Mouse (Mus musculus): ENCODE data around the gene Eef2k. TPM values are rescaled to one million over a fixed set of nuclear protein-coding genes. Genes with fewer than 3 reads are reported as not detected.

Gene Eef2k
- polyA plus RNA-seq, 1 experiment from 2014 or later = 14.1 TPM

DNA sequence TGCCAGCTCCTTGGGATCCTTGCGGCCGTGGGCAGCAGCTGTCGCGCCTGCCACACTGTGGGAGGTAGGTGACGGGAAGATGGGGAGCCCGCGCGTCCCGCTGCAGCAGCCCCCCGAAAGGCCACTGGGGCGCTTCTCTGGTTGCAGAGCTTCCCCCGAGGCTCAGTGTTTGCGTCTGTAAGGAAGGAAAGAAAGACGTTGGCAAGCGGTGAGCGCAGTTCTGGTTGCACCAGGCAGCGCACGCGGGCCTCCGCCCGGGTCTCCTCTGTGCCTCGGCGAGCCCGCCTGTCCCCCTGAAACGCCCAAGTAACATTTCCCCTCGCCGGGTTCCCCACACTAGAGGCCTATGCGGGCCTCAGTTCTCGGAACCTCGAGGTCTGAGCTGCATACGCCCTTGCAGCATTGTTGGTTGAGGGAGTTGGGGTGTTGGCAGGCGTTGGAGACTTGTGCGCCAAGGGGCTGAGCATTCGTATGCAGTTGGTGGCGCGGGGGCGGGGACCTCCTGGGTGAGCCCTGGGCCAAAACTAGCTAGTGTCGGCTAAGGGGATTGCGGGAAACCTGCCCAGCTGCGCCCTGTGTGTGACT is 498 bp downstream of the Eef2k start:
- no peak for TF ChIP-seq CTCF (IDR thresholded peaks at IDR 0.05; ENCODE audit: low read depth)
- Histone ChIP-seq H3K9me3 (ENCODE audit: control insufficient read depth) (no peaks in the 10 kb centered on the region), H3K4me3 (ENCODE audit: low read depth, low read length) (peak overlapping the region; percentile 89), H3K27ac (ENCODE audit: low read depth, low read length) (peak overlapping the region; percentile 93), H3K4me1 (replicated peaks; ENCODE audit: control insufficient read depth, insufficient read depth, low read length) (no peaks in the 10 kb centered on the region; the same call in 1 of the 2 replicates), H3K36me3 (ENCODE audit: control insufficient read depth, insufficient read depth) (peaks cover 9% of the 10 kb centered on the region; the same call in 1 of the 2 replicates), H3K4me2 (replicated peaks; ENCODE audit: low read depth) (peak overlapping the region; percentile 93), H3K27me3 (replicated peaks; ENCODE audit: control insufficient read depth, insufficient read depth, low read length) (no peaks in the 10 kb centered on the region), H3K9ac (ENCODE audit: low read depth, low read length) (peak overlapping the region; percentile 77)
- ATAC-seq = peak; percentile 53
- under 1% methylated on average over 40 of the region's 40 CpGs for WGBS

DNA sequence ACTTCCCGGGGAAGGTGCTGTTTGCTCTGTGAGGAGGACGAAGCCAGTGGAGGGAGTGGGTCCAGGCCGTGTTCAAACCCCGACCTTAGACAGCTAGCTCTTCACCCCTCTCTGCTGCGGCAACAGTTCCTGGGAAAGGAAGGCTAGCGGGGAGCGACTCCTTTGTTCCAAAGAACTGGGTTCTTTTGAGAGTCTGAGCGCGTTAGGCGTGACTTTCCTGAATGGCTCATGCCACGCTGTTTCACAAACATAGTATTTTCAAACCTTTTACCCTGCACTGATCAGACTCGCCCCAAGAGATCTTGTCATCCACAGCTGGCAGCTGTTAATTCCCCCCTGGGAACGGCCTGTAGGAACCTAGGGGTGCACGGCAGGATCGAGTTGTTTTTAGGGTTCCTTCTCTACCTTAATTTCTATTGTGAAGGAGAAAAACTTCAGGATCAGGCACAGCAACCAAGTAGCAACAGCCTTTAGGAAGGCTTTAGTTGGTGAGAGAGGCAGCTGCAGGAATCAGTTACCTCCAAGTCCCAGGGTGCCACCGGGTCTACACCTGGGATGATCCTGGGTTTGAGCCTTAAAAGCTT is 1.3 kb downstream of the Eef2k start:
- peak overlapping the region; percentile 93 for H3K4me2 ChIP-seq (replicated peaks; ENCODE audit: low read depth)
- H3K36me3 ChIP-seq (ENCODE audit: control insufficient read depth, insufficient read depth) = peaks cover 9% of the 10 kb centered on the region; the same call in 1 of the 2 replicates
- no peak for TF ChIP-seq CTCF (IDR thresholded peaks at IDR 0.05; ENCODE audit: low read depth)
- peak overlapping the region; percentile 93 for H3K27ac ChIP-seq (ENCODE audit: low read depth, low read length)
- H3K4me1 ChIP-seq (replicated peaks; ENCODE audit: control insufficient read depth, insufficient read depth, low read length) = no peaks in the 10 kb centered on the region; the same call in 1 of the 2 replicates
- no peak for ATAC-seq
- peak overlapping the region; percentile 89 for H3K4me3 ChIP-seq (ENCODE audit: low read depth, low read length)
- WGBS = 4% methylated on average over 16 of the region's 16 CpGs
- no peaks in the 10 kb centered on the region for H3K9me3 ChIP-seq (ENCODE audit: control insufficient read depth)
- peak overlapping the region; percentile 77 for H3K9ac ChIP-seq (ENCODE audit: low read depth, low read length)
- H3K27me3 ChIP-seq (replicated peaks; ENCODE audit: control insufficient read depth, insufficient read depth, low read length) = no peaks in the 10 kb centered on the region

DNA sequence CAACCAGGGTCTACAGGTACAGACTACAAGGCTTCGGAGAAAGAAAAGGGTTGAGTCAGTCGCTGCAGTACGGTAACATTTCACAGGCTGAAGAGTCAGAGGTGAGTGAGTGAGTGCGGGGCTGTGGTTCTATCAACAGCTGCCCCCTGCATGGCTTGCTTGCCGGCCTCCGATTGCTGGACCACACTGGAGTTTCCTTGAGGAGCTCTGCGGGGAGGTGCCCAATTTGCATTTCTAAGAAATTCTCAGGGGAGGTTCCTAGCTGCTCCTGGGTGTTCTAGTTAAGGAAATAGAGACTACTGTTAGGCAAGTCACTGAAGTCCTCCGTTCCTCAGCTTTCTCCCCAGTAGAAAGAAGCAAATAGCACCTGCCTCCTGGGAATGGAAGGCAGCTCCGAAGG is 2.1 kb downstream of the Eef2k start:
- Histone ChIP-seq H3K27me3 (replicated peaks; ENCODE audit: control insufficient read depth, insufficient read depth, low read length) (no peaks in the 10 kb centered on the region), H3K9ac (ENCODE audit: low read depth, low read length) (0 out of 2 replicates have a peak overlapping the region, but pooled peaks have one; percentile 77)
- no peak for ATAC-seq

DNA sequence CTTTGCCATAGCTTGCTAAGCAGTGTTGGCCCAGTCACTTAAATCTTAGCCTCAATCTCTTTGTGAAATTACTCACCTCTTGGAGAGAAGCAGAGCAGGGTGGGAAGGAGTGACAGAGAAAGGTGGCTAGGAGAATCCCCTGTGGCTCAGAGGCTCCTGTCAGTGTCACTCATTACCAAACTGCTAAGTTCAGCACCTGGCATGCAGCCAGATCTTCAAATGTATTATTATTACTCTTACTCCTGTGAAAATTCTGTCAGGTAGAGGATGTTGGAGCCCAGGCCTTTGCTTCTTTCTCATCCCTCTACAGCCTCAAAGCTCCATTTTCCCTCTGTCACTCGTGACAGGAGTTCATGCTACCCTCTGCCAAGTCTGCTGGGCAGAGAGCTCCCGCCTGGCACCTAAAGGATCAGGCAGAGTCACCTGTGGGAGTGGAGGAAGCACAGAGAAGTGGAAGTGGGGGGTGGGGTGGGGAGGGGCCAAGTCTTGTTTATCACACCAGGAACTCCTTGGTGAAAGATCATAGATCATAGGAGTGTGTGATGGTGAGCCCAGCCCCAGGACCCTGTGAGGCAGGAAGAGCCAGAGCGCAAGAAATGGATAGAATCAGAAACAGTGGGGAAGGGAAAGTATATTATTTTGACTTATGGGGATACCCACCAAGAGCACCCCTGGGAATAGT is 6.3 kb downstream of the Eef2k start:
- Histone ChIP-seq H3K4me1 (replicated peaks; ENCODE audit: control insufficient read depth, insufficient read depth, low read length) (peaks cover 10% of the 10 kb centered on the region; the same call in 1 of the 2 replicates), H3K9me3 (ENCODE audit: control insufficient read depth) (no peaks in the 10 kb centered on the region), H3K27me3 (replicated peaks; ENCODE audit: control insufficient read depth, insufficient read depth, low read length) (no peaks in the 10 kb centered on the region), H3K4me2 (replicated peaks; ENCODE audit: low read depth) (peak overlapping the region; percentile 24; the same call in 1 of the 2 replicates), H3K36me3 (ENCODE audit: control insufficient read depth, insufficient read depth) (peaks cover 9% of the 10 kb centered on the region; the same call in 1 of the 2 replicates), H3K4me3 (ENCODE audit: low read depth, low read length) (no peak overlapping the region), H3K27ac (ENCODE audit: low read depth, low read length) (peak overlapping the region; percentile 41; the same call in 1 of the 2 replicates), H3K9ac (ENCODE audit: low read depth, low read length) (no peak overlapping the region)
- WGBS = 42% methylated on average over 3 of the region's 3 CpGs
- peak; percentile 35 for ATAC-seq
- no peak for TF ChIP-seq CTCF (IDR thresholded peaks at IDR 0.05; ENCODE audit: low read depth)

More for the DNA sequence above, 2.1 kb downstream of the Eef2k start:
- H3K36me3 ChIP-seq (ENCODE audit: control insufficient read depth, insufficient read depth) = peaks cover 9% of the 10 kb centered on the region; the same call in 1 of the 2 replicates
- WGBS = 27% methylated on average over 9 of the region's 9 CpGs
- peak overlapping the region; percentile 7; the same call in 1 of the 2 replicates for H3K27ac ChIP-seq (ENCODE audit: low read depth, low read length)
- H3K4me1 ChIP-seq (replicated peaks; ENCODE audit: control insufficient read depth, insufficient read depth, low read length) = no peaks in the 10 kb centered on the region; the same call in 1 of the 2 replicates
- no peak for TF ChIP-seq CTCF (IDR thresholded peaks at IDR 0.05; ENCODE audit: low read depth)
- peak overlapping the region; percentile 89 for H3K4me3 ChIP-seq (ENCODE audit: low read depth, low read length)
- H3K9me3 ChIP-seq (ENCODE audit: control insufficient read depth) = no peaks in the 10 kb centered on the region
- peak overlapping the region; percentile 93 for H3K4me2 ChIP-seq (replicated peaks; ENCODE audit: low read depth)

DNA sequence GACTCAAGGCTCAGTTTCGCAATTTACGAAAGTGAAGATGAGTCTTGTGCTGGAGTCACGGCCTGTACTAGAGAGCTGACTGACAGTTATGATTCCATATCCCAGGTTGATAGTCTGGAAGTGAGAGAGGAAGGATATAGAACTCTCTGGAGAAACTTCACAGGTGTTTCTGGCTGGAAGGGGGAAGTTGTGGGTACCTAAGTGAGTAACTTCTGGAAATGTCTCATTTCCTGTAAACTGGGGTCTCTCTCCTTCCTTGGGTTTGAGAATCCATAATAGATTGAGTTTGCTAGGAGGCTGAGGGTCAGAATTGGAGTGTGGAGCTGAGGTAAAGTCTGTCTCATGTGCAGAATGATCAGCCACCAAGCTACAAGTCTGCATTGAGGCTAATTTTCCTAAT is 7.5 kb downstream of the Eef2k start:
- Histone ChIP-seq H3K4me2 (replicated peaks; ENCODE audit: low read depth) (no peak overlapping the region), H3K9ac (ENCODE audit: low read depth, low read length) (no peak overlapping the region), H3K36me3 (ENCODE audit: control insufficient read depth, insufficient read depth) (peaks cover 9% of the 10 kb centered on the region; the same call in 1 of the 2 replicates), H3K9me3 (ENCODE audit: control insufficient read depth) (no peaks in the 10 kb centered on the region), H3K27ac (ENCODE audit: low read depth, low read length) (no peak overlapping the region), H3K27me3 (replicated peaks; ENCODE audit: control insufficient read depth, insufficient read depth, low read length) (no peaks in the 10 kb centered on the region), H3K4me1 (replicated peaks; ENCODE audit: control insufficient read depth, insufficient read depth, low read length) (peaks cover 12% of the 10 kb centered on the region; the same call in 1 of the 2 replicates), H3K4me3 (ENCODE audit: low read depth, low read length) (no peak overlapping the region)
- ATAC-seq = no peak
- 81% methylated on average over 3 of the region's 3 CpGs for WGBS
- TF ChIP-seq CTCF (IDR thresholded peaks at IDR 0.05; ENCODE audit: low read depth) = no peak

DNA sequence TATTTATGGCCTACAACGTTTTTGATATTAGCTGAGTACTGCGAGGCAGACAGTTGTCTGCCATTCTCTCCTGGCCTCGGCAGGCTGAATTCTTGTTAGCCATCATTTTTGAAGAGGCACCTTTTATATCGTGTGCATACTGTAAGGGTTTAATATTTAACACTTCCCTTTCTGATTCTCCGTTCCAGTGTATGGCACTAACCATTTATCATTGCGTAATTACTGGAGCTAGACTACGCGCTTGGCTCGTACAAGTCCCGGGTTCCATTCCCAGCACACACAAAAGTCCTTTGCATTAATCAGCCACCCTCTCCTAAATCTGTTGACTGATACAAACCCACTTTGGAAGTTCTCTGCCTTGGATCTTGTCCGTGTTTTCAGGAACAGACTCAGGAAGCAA is 17.2 kb downstream of the Eef2k start:
- TF ChIP-seq CTCF (IDR thresholded peaks at IDR 0.05; ENCODE audit: low read depth) = no peak
- Histone ChIP-seq H3K27ac (ENCODE audit: low read depth, low read length) (peak overlapping the region; percentile 60; the same call in 1 of the 2 replicates), H3K27me3 (replicated peaks; ENCODE audit: control insufficient read depth, insufficient read depth, low read length) (no peaks in the 10 kb centered on the region), H3K9ac (ENCODE audit: low read depth, low read length) (no peak overlapping the region), H3K4me3 (ENCODE audit: low read depth, low read length) (no peak overlapping the region), H3K36me3 (ENCODE audit: control insufficient read depth, insufficient read depth) (peaks cover 13% of the 10 kb centered on the region; the same call in 1 of the 2 replicates), H3K4me1 (replicated peaks; ENCODE audit: control insufficient read depth, insufficient read depth, low read length) (peaks cover 28% of the 10 kb centered on the region), H3K4me2 (replicated peaks; ENCODE audit: low read depth) (no peak overlapping the region), H3K9me3 (ENCODE audit: control insufficient read depth) (no peaks in the 10 kb centered on the region)
- no peak for ATAC-seq
- WGBS = 39% methylated on average over 11 of the region's 11 CpGs

Measured in intestine, postnatal 0 days (tissue).